Mouse (Mus musculus) CD4-positive, CD25-positive, alpha-beta regulatory T cell, adult 4 months (primary cell): ENCODE measurements around the gene Cpt1a. TPM values are rescaled to one million over a fixed set of nuclear protein-coding genes. Genes with fewer than 3 reads are reported as not detected.

Source experiments
- ATAC-seq: one replicate; pipeline ENCODE4 v1.8.0; 2017
- polyA plus RNA-seq, 2 experiments: library from polyadenylated mRNA; unstranded; fragments of 100-300 nt; shearing (Covaris generic); gene quantifications; one replicate each; pipeline ENCODE4 v1.2.1; 2017

The Cpt1a gene
- polyA plus RNA-seq, 2 experiments from 2014 or later, result 17.1 to 31.7 TPM

DNA sequence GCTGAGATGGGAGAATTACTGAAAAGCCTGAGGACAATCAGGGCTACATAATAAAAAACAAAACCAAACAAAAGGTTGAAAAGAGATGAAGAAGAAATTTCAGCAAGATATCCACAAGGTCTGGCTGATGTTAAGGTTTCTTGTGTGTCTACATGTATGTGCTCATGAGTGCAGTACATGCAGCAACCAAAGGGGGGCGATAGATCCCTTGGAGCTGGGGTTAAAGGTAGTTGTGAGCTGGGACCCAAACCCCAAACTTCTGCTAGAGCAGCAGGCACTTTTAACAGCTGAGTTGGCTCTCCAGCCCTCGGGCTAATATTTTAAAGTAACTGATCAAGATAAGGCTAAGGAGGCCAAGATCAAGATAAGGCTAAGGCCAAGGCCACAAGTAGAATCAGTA is 51.9 kb downstream of the Cpt1a start:
- no peak for ATAC-seq

GRCm38 (mm10) chr19:3375945-3376495 is 53.9 kb downstream of the Cpt1a start:
- no peak for ATAC-seq

DNA sequence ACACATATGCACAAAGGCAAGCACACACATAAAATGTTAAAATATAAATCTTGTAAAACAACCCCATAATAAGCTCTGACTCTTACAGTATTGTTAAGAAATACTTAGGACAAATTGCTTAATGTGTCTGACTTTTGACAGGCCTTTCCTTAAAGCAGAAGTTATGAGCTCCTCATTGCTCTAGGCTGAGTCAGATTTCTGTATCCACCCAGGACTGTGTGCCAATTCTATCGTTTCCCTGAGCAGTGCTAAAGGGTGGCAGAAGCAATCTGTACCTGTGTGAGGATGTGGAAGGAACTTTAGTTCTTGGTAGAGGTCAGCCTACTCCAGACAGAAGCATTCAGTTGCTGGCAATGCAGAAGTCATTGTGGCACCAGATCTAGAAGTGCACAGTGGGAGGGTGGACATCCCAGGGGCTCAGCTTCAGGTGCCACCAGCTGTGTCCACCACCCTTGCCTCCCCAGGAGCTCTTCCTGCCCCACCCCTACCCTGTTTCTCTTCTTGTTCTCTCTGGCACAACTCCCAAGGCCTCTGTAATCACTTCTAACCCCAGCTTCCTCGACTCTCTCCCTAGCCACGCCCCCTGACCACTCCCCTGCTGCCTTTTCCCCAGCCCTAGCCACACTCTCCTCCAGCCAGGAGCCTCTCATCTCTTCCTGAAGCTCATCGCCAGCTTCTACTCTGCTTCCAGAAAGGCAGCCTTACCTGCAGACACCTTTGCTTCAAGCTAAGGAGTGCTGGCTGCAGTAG is 55.0 kb downstream of the Cpt1a start:
- ATAC-seq, result no peak

DNA sequence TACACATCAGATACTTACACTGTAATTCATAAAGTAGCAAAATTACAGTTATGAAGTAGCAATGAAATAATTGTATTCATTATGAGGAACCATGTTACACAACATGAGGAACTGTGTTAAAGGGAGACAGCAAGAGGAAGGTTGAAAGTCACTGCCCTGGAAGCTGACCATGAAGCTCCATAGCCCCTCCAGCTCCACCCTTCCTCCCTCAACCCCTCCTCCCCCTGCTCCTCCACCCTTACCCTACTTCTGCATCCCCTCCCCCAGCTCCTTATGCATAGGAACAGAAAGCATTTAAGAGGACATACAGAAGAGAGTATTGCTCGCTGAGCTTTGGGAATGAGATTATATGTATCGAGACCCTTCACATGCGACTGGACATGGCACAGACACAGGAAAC is 56.5 kb downstream of the Cpt1a start:
- ATAC-seq, result no peak

GRCm38 (mm10) chr19:3388061-3388460 is 65.9 kb downstream of the Cpt1a start:
- ATAC-seq, result no peak

GRCm38 (mm10) chr19:3388629-3389057 is 66.5 kb downstream of the Cpt1a start, which contains the start of gene Tesmin:
TSS of gene Tesmin (plus strand) at chr19:3388857.
- peak; percentile 71 for ATAC-seq

DNA sequence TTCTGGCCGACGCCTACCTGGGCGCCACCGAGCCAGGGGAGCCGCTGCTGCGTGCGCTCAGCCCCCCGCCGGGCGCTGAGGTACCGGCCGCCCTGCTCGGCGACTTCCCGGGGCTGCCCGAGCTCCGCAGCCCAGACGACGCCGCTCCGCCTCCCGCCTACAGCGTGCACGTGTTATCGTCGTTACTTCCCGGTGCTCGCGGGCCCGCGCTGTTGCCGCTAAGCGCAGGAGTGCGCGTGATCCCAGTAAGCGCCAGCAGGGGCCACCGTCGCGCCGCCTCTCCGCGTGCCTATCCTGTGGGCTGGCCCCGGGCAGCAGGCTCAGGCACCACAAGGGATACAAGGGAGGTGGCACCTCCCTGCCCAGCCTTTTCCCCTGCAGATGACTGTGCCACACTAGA is 67.0 kb downstream of the Cpt1a start:
- peak; percentile 96 for ATAC-seq

GRCm38 (mm10) chr19:3392384-3392783 is 70.2 kb downstream of the Cpt1a start:
- no peak for ATAC-seq

DNA sequence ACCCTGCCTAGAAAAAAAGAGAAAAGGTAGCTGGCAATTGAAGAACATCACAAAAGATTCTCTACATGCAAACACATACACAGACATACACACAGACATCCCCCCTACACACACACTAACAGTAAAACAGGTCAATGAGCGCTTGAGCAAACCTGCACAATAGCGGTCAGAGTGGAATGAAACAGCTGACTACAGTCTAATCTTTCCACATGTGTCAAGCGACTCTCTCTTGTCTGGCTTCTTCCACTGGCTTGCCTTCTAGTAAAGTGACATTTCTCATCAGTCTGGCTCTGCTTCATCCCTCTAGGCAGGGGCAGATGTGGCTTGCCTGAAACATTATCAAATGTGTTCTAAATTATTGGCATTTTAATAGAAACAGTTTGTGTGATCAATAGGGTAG is 72.1 kb downstream of the Cpt1a start:
- no peak for ATAC-seq

GRCm38 (mm10) chr19:3400057-3400456 is 77.9 kb downstream of the Cpt1a start:
- ATAC-seq, result no peak

GRCm38 (mm10) chr19:3401504-3401903 is 79.4 kb downstream of the Cpt1a start:
- no peak for ATAC-seq

DNA sequence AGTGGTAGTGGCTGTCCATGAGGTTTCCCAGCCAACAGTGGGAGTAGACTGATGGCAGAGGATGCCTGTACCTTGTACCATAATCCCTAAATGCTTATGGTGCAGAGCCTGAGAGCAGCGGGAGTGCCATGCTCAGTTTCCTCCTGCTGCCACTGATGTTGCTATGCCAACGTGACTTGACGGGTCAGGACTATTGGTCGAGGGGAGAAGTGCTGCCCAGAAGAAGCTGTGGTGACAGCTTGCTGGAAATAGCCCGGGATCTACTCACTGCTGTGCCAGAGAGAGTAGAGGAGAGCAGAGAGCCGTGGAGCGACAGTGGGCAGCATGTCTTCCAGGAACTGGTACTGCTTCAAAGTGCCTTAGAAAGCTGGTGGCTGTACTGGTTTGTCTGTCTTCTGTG is 79.8 kb downstream of the Cpt1a start:
- no peak for ATAC-seq

- ATAC-seq, result no peak
Observed at GRCm38 (mm10) chr19:3402390-3402789, 80.3 kb downstream of the Cpt1a start.

DNA sequence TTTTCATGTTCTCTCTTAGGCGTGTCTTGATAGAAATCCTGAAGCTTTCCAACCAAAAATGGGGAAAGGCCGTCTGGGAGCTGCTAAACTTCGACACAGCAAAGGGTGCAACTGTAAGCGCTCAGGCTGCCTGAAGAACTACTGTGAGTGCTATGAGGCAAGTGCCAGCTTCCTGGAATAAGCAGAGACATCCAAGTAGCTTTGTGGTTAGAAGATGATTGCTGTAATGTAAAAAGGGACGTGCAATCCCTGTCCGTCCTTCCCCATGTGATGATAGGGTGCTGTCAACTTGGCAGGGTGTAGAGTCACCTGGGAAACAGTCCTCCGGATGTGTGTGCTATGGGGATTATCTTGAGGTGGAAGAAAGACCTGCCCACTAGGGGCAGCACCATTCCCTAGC is 81.9 kb downstream of the Cpt1a start:
- no peak for ATAC-seq

DNA sequence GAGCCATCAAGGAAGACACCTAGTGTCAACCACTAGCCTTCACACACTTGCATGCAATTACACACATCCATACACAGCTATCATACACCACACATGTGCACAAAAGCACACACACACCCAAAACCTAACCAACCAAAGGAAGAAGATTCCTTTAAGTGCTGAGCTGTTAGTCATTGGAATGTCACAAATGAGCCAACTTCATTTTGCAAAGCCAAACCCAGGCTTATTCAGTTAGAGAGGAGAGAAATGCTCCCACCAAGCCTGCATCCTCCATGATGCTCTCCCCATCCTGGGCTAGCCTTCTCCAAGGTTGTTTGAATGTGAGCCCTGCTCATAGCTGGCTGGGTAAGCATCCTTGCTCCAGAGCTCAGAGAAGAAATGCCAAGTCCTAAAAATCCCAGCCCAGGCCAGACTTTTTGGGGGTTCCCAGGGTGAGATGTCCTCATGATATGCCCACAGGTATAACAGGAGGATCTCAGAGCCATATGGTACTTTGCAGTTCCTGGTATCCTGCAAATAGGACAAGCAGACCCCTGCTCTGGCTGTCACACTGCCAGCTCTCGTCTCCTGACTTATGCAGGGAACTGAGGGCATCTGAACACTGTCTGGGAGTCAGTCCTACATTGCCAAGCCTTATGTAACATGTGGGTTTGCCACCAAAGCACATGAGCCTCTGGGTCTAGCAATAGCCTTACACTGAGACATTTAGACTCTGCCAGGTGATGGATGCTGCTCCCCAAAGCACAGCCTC is 83.6 kb downstream of the Cpt1a start:
- ATAC-seq, result no peak

DNA sequence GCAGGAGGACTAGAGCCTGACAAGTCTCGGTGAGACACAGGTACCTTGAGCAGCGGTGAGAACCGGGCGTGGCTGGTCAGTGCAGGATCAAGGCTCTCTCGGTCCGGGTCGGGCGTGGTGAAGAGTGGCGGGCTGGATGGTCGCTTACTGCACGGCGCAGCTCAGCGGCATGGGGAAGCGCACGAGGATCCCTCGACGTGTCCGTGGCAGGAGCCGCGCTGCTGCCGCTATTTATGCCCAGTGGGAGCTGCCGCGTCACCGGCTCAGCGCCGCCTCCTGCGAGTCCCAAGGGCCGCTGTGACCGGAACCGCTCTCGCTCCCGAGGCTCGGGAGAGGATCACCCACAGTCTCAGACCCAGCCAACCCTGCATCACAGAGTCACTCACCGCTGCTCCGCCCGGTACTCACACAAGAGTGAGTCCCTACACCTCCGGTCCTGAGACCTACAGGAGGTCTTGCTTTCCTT is 92.2 kb downstream of the Cpt1a start, which contains the start of gene Gal:
Gene Gal, minus strand, starts transcription at position 277 of the 466 bp plus-strand sequence.
- no peak for ATAC-seq

GRCm38 (mm10) chr19:3419251-3419650 is 97.1 kb downstream of the Cpt1a start:
- ATAC-seq, result no peak

GRCm38 (mm10) chr19:3422488-3422887 is 100.4 kb downstream of the Cpt1a start:
- no peak for ATAC-seq

GRCm38 (mm10) chr19:3422981-3423380 is 100.8 kb downstream of the Cpt1a start:
- ATAC-seq, result no peak

- no peak for ATAC-seq
Observed at GRCm38 (mm10) chr19:3424214-3424613, 102.1 kb downstream of the Cpt1a start.

GRCm38 (mm10) chr19:3428057-3428830 is 106.1 kb downstream of the Cpt1a start:
- ATAC-seq, result no peak

GRCm38 (mm10) chr19:3429156-3429816 is 107.2 kb downstream of the Cpt1a start:
- ATAC-seq, result no peak
